Mouse (Mus musculus): ENCODE results near the gene Ttc26. TPM values are rescaled to one million over a fixed set of nuclear protein-coding genes. Genes with fewer than 3 reads are reported as not detected.
A peak's percentile ranks its signal among the peaks of the same experiment; 100 is the strongest.

Gene Ttc26
- total and polyA plus RNA-seq, 3 experiments: 1.4 to 2.1 TPM; not detected in 1

DNA sequence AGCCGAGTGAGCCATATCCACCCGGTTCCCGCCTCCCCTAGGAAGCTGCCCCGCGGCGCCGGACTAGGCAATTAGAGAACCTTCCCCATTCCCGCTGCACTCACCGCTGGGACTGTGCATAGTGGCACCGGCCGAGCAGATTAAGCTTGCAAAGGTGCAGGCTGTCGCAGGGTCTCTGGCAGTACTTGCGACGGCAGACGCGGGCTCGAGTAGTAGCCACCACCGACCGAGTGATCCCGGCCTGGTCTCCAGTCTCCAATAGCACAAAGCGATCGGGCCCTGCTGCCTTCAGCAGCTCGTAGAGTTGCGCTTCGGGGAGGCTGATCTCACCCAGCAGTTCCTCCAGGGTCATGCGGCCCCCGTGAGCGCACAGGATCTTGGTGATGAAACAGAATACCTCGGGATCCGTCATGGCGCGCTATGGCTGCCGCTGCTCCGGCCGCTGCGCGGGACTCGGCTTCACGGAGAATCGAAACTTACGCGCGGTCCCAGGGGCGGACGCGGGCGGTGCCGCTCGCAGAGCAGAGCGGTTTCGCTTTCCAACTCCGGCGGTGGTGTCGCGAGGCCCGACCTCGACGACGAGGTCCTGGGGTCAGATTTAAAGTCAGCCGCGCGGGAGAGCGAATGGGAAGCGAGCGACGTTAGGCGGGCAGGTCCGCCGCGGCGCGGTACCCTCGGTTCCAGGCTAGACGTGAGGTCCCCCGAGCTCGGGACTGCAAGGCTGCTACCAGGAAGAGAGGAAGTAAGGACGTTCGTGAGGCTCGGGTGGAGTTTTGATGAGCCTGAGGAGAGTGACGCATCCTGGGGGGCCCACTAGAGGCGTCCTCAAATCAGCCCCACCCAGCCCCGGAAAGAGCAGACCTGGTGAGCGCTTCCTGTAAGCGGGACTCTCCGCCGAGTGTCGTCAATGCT, 27.2 kb upstream of the Ttc26 start, which contains the start of gene Zc3hav1:
Gene Zc3hav1 (minus strand): TSS at position 793 of the 912 bp plus-strand sequence.
- peak; percentile 96 for DNase-seq (ENCODE audit: low read depth, low spot score)
- peaks cover 10 to 31% of the 10 kb centered on the region in 2 experiments for H3K36me3 ChIP-seq (ENCODE audit: control insufficient read depth in 1 of 2, insufficient read depth in 2 of 2, low read length in 2 of 2)
- H3K9me3 ChIP-seq (replicated peaks; ENCODE audit: insufficient read depth, low read length): no peaks in the 10 kb centered on the region
- H3K4me1 ChIP-seq (ENCODE audit: control insufficient read depth in 1 of 2, insufficient read depth in 2 of 2, low read length in 2 of 2): peaks cover 0 to 23% of the 10 kb centered on the region in 2 experiments
- H3K27me3 ChIP-seq (ENCODE audit: control insufficient read depth in 1 of 2, insufficient read depth in 2 of 2, low read length in 2 of 2): no peaks in the 10 kb centered on the region
- H3K9ac ChIP-seq (ENCODE audit: control insufficient read depth, low read depth, low read length, poor library complexity, severe bottlenecking): peak within 1 kb of the TSS; percentile 90
- peak within 1 kb of the TSS; percentile 93 to 97 for H3K4me3 ChIP-seq (ENCODE audit: control insufficient read depth in 1 of 2, insufficient read depth in 1 of 2, low read depth in 2 of 2, low read length in 2 of 2)
- H3K27ac ChIP-seq (ENCODE audit: control insufficient read depth, low read depth, low read length): peak within 1 kb of the TSS; percentile 92
- H3K79me2 ChIP-seq (ENCODE audit: control insufficient read depth, insufficient read depth, low read length, poor library complexity): peaks cover 47% of the 10 kb centered on the region
- TF ChIP-seq MAX (IDR thresholded peaks at IDR 0.05; ENCODE audit: low read length): no peak
- no peak for TF ChIP-seq GABPA (IDR thresholded peaks at IDR 0.05; ENCODE audit: low read depth, low read length)
- TF ChIP-seq ZKSCAN1 (IDR thresholded peaks at IDR 0.05; ENCODE audit: low read depth, low read length): no peak
- TF ChIP-seq USF2 (IDR thresholded peaks at IDR 0.05; ENCODE audit: borderline replicate concordance in 1 of 2, insufficient read depth in 1 of 2, low read depth in 1 of 2, low read length in 2 of 2): no peak
- TF ChIP-seq MAZ (IDR thresholded peaks at IDR 0.05; ENCODE audit: low read depth, low read length): peak; percentile 83; the same call in 1 of the 2 replicates
- peak; percentile 62; the same call in 1 of the 2 replicates for TF ChIP-seq TCF12 (IDR thresholded peaks at IDR 0.05; ENCODE audit: low read depth, low read length)
- TF ChIP-seq POLR2A (IDR thresholded peaks at IDR 0.05; ENCODE audit: control insufficient read depth in 1 of 2, insufficient read depth in 1 of 2, low read depth in 1 of 2, low read length in 2 of 2, poor library complexity in 1 of 2): peak; percentile 74 to 95
- 0 out of 2 replicates have a peak, but pooled peaks have one; percentile 15 for TF ChIP-seq CHD1 (IDR thresholded peaks at IDR 0.05; ENCODE audit: low read depth, low read length)
- TF ChIP-seq SMC3 (IDR thresholded peaks at IDR 0.05; ENCODE audit: low read depth, low read length): no peak
- TF ChIP-seq NELFE (IDR thresholded peaks at IDR 0.05; ENCODE audit: low read depth, low read length): peak; percentile 91
- peak; percentile 5; the same call in 1 of the 2 replicates for TF ChIP-seq RCOR1 (IDR thresholded peaks at IDR 0.05; ENCODE audit: low read depth, low read length)
- TF ChIP-seq POLR2AphosphoS2 (IDR thresholded peaks at IDR 0.05; ENCODE audit: low read length): peak; percentile 86; the same call in 1 of the 2 replicates
- TF ChIP-seq E2F4 (IDR thresholded peaks at IDR 0.05; ENCODE audit: borderline replicate concordance, low read depth, low read length): no peak
- no peak for TF ChIP-seq ZC3H11A (IDR thresholded peaks at IDR 0.05; ENCODE audit: low read depth, low read length)
- peak; percentile 91; the same call in 1 of the 2 replicates for TF ChIP-seq UBTF (IDR thresholded peaks at IDR 0.05; ENCODE audit: borderline replicate concordance, insufficient read depth, low read depth, low read length)
- no peak; the same call in 1 of the 2 replicates for TF ChIP-seq TAL1 (IDR thresholded peaks at IDR 0.05; ENCODE audit: low read length)
- no peak for TF ChIP-seq RAD21 (IDR thresholded peaks at IDR 0.05; ENCODE audit: low read depth, low read length)
- no peak for TF ChIP-seq CHD2 (IDR thresholded peaks at IDR 0.05; ENCODE audit: low read length)
- no peak for TF ChIP-seq ZNF384 (IDR thresholded peaks at IDR 0.05; ENCODE audit: low read depth, low read length)
- no peak for TF ChIP-seq MAFK (IDR thresholded peaks at IDR 0.05; ENCODE audit: borderline replicate concordance, low read depth, low read length)
- peak; percentile 83 for TF ChIP-seq ELF1 (IDR thresholded peaks at IDR 0.05; ENCODE audit: low read depth, low read length)
- TF ChIP-seq SIN3A (IDR thresholded peaks at IDR 0.05; ENCODE audit: low read length): peak; percentile 70
- TF ChIP-seq KAT2A (conservative IDR thresholded peaks at IDR 0.05; ENCODE audit: low read depth, low read length): no peak
- TF ChIP-seq HCFC1 (IDR thresholded peaks at IDR 0.05; ENCODE audit: low read depth, low read length): peak; percentile 64; the same call in 1 of the 2 replicates
- no peak for TF ChIP-seq BHLHE40 (IDR thresholded peaks at IDR 0.05; ENCODE audit: borderline replicate concordance, low read depth, low read length)
- TF ChIP-seq GATA1 (IDR thresholded peaks at IDR 0.05; ENCODE audit: low read depth, low read length): no peak
- peak; percentile 91 for TF ChIP-seq TBP (IDR thresholded peaks at IDR 0.05; ENCODE audit: low read depth, low read length)
- no peak for TF ChIP-seq USF1 (IDR thresholded peaks at IDR 0.05; ENCODE audit: low read depth, low read length)
- no peak for TF ChIP-seq MEF2A (IDR thresholded peaks at IDR 0.05; ENCODE audit: extremely low read depth, insufficient replicate concordance, low read depth, low read length, poor library complexity, severe bottlenecking)
- TF ChIP-seq NRF1 (IDR thresholded peaks at IDR 0.05; ENCODE audit: insufficient read depth, low read depth, low read length, poor library complexity, severe bottlenecking): no peak
- TF ChIP-seq MXI1 (IDR thresholded peaks at IDR 0.05; ENCODE audit: low read depth, low read length): peak; percentile 76
- TF ChIP-seq ZMIZ1 (IDR thresholded peaks at IDR 0.05; ENCODE audit: low read depth, low read length): peak; percentile 71; the same call in 1 of the 2 replicates
- TF ChIP-seq EP300 (IDR thresholded peaks at IDR 0.05; ENCODE audit: low read depth in 1 of 2, low read length in 2 of 2): peak in 1 of 2 experiments; percentile 31; a peak in 1 of 4 replicates
- TF ChIP-seq MYC (IDR thresholded peaks at IDR 0.05; ENCODE audit: low read depth, low read length): no peak
- TF ChIP-seq CTCF (IDR thresholded peaks at IDR 0.05 in 2 of 3, conservative IDR thresholded peaks at IDR 0.05 in 1 of 3; ENCODE audit: control insufficient read depth in 1 of 3, insufficient read depth in 1 of 3, low read depth in 2 of 3, low read length in 3 of 3, poor library complexity in 1 of 3, severe bottlenecking in 1 of 3): no peak
